Mouse (Mus musculus) lung, embryonic 14.5 days (tissue): ENCODE measurements around the gene Plpp1. TPM values are rescaled to one million over a fixed set of nuclear protein-coding genes. Genes with fewer than 3 reads are reported as not detected.

Experiments used
- ATAC-seq: fragments of 200-750 bp; cut with Nextera tagmentation; 2 replicates; pipeline ENCODE4 v1.8.0; 2017; ENCODE audit warnings: mild to moderate bottlenecking, moderate TSS enrichment, moderate library complexity; ENCODE audit not compliant: insufficient read depth
- DNase-seq: peaks from one replicate; pipeline ENCODE4 v3.0.0-alpha.2; 2015
- H3K27ac ChIP-seq: fragments of 300-500 bp; sonication (generic); 2 replicates; pipeline ENCODE4 v1.5.1; 2014; ENCODE audit warnings: low read depth, mild to moderate bottlenecking, moderate library complexity
- H3K27me3 ChIP-seq: fragments of 300-500 bp; sonication (generic); 2 replicates; pipeline ENCODE4 v1.6.1; 2014; ENCODE audit warnings: low read length, control low read depth; ENCODE audit not compliant: insufficient read depth
- H3K36me3 ChIP-seq: fragments of 300-500 bp; sonication (generic); 2 replicates; pipeline ENCODE4 v1.6.1; 2014; ENCODE audit warnings: control low read depth; ENCODE audit not compliant: insufficient read depth
- H3K4me1 ChIP-seq: fragments of 300-500 bp; sonication (generic); 2 replicates; pipeline ENCODE4 v1.6.1; 2014; ENCODE audit warnings: antibody characterized with exemption, control low read depth; ENCODE audit not compliant: insufficient read depth
- H3K4me2 ChIP-seq: fragments of 300-500 bp; sonication (generic); 2 replicates; pipeline ENCODE4 v1.6.1; 2014; ENCODE audit warnings: mild to moderate bottlenecking
- H3K4me3 ChIP-seq: fragments of 300-500 bp; sonication (generic); 2 replicates; pipeline ENCODE4 v1.5.1; 2014; ENCODE audit warnings: low read depth, low read length
- H3K9ac ChIP-seq: fragments of 300-500 bp; sonication (generic); 2 replicates; pipeline ENCODE4 v1.6.1; 2014
- H3K9me3 ChIP-seq: fragments of 300-500 bp; sonication (generic); 2 replicates; pipeline ENCODE4 v1.6.1; 2016; ENCODE audit warnings: low read depth, low read length, control low read depth
- CTCF ChIP-seq: IDR thresholded peaks from 2 replicates; pipeline ENCODE4 v1.5.1; 2016; ENCODE audit warnings: antibody characterized with exemption, low read depth
- WGBS: fragments of 180-500 bp; shearing (Covaris S2); extraction: QIAGEN DNeasy Blood & Tissue Kit; methylation state at CpG from one replicate; pipeline ENCODE4 v1.1.7; 2014; 5-methylcytosine and 5-hydroxymethylcytosine counted together
- polyA plus RNA-seq: library from polyadenylated mRNA; unstranded; fragments of >200 nt; fragmentation: Nextera tagmentation; extraction: Ambion mirVana; gene quantifications from 2 replicates; pipeline ENCODE4 v1.2.1, GENCODE M21; 2014

The Plpp1 gene
- polyA plus RNA-seq, 1 experiment from 2014 or later: 52.7 TPM

DNA sequence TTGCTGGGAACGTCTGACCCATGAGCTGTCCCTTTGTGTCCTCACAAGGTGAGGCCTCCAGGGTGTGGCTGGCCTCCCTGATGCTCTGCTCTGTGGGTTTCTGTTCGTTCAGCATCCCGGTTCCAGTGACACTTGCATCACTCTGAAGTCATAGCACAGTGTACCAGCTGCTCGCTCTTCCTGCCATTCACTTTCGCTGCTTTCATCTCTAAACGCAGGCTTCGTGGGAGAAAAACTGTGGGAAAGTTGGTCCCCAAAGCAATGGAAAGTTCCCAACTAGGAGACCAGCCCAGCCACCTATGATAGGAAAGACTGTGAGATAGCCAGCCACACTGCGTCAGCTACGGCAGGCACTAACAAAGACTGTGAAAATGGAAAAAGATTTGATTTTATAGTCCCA is 43.2 kb upstream of the Plpp1 start:
- no peak overlapping the region for H3K27ac ChIP-seq

DNA sequence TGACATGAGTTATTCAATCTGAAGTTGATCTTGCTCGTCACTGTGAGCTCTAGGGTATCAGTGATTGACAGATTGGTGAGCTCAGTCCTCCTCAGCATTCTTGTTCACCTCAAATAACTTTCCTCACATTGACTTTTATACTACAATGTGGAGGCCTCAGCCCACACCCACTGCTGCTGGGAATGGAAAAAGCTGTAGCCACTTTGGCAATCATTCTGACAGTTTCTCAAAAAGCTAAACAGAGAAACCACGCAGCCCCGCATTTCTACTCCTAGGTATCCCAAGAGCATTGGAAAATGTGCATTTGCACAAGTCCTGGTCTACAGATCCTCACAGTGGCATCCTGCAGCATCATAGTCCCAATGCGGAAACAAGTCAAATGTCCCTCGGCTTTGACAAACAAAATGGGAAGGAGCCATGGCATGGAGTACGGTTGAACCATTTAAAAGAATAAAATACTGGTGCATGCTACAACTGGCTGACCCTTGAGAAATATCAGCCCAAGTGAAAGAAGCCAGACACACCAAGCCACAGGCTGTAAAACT is 42.0 kb upstream of the Plpp1 start:
- no peak overlapping the region for H3K9ac ChIP-seq
- no peaks in the 10 kb centered on the region for H3K9me3 ChIP-seq
- H3K4me2 ChIP-seq: no peak overlapping the region
- TF ChIP-seq CTCF: no peak
- peaks cover 10% of the 10 kb centered on the region; the same call in 1 of the 2 replicates for H3K4me1 ChIP-seq
- no peaks in the 10 kb centered on the region for H3K36me3 ChIP-seq
- no peak overlapping the region for H3K27ac ChIP-seq
- no peak for DNase-seq
- no peaks in the 10 kb centered on the region for H3K27me3 ChIP-seq
- WGBS: 85% methylated on average over 6 of the region's 6 CpGs
- no peak for ATAC-seq
- H3K4me3 ChIP-seq: no peak overlapping the region

More for the DNA sequence above, 43.2 kb upstream of the Plpp1 start:
- no peak for TF ChIP-seq CTCF
- no peaks in the 10 kb centered on the region for H3K27me3 ChIP-seq
- no peaks in the 10 kb centered on the region for H3K9me3 ChIP-seq
- DNase-seq (no peak), ATAC-seq (no peak)
- H3K4me3 ChIP-seq: no peak overlapping the region
- peaks cover 14% of the 10 kb centered on the region; the same call in 1 of the 2 replicates for H3K4me1 ChIP-seq
- no peak overlapping the region for H3K4me2 ChIP-seq
- no peak overlapping the region for H3K9ac ChIP-seq
- WGBS: 77% methylated on average over 9 of the region's 9 CpGs
- H3K36me3 ChIP-seq: no peaks in the 10 kb centered on the region

DNA sequence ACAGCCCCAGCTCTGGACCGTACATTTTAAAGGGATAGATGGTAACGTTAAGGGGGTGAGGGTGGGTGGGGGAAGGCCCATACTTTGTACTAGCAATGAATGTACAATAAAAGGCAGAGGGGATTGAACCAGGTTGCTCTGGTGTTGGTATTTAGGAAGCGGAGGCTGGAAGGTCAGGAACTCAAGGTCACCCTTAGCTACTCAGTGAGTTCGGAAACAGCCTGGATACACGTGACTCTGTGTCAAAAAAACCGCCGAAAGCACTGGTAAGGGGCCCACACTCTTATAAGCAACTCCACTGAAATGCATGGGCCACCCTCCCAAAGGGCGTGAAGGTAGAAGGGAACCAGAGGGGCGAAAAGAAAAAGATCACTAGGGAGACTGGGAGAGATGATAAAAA is 41.2 kb upstream of the Plpp1 start:
- no peak overlapping the region for H3K27ac ChIP-seq
- DNase-seq (no peak), ATAC-seq (no peak)
- no peaks in the 10 kb centered on the region for H3K36me3 ChIP-seq
- no peak overlapping the region for H3K4me3 ChIP-seq
- H3K9me3 ChIP-seq: no peaks in the 10 kb centered on the region
- no peak overlapping the region for H3K4me2 ChIP-seq
- peaks cover 14% of the 10 kb centered on the region for H3K4me1 ChIP-seq
- no peak overlapping the region for H3K9ac ChIP-seq
- no peaks in the 10 kb centered on the region for H3K27me3 ChIP-seq
- WGBS: 83% methylated on average over 9 of the region's 9 CpGs
- TF ChIP-seq CTCF: no peak

DNA sequence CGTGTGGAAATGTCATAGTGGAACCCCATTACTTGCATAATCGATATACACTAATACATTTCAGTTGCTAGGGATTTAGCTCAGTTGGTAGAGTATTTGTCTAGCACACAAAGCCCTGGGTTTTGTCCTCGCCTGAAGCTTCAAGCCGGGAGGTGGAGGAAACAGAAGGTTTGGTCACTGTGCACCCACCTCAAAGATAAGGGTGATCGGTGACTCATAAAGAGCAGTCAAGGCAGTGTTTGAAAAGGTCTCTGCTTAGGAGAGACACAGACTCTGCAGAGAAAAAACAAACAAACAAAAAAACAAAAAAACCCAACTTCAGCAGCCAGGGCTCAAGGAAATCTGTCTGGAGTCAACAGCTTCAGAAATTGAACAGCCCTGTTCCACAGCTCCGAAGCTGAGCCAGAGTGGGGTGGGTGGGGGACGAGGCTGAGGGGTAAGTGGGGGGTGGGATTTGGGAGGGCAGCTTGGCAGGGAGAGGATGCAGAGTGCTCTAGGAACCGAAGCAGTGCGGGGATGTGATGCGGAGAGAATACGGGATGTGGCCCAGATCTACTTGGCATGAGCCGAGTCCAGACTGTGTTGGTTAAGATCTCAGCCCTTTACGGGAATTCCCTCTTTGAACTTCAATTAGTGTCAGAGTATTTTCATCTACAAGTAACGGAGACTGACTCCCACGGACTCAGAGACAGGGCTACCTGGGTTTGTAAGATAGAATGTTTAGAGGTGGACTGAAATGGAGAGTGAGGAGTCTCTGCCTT is 40.6 kb upstream of the Plpp1 start:
- Histone ChIP-seq H3K4me1 (peaks cover 16% of the 10 kb centered on the region), H3K9me3 (no peaks in the 10 kb centered on the region), H3K9ac (no peak overlapping the region), H3K4me2 (no peak overlapping the region), H3K27me3 (no peaks in the 10 kb centered on the region), H3K27ac (no peak overlapping the region), H3K36me3 (no peaks in the 10 kb centered on the region), H3K4me3 (no peak overlapping the region)
- DNase-seq (no peak), ATAC-seq (no peak)
- no peak for TF ChIP-seq CTCF
- 63% methylated on average over 15 of the region's 15 CpGs for WGBS

DNA sequence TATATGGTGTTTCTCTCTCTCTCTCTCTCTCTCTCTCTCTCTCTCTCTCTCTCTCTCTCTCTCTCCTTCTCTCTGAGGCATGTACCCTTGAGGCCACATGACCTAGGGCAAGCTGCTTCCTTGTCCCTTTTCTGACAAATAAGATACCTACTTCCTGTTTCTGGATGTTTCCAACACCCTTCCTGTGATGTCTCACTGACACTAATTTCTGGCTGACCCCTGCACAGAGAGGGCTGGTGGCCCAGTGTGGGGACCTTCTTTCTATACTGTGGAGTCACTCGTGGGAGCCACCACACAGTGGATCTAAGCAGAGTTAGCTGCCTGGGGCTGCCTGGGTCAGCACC is 40.1 kb upstream of the Plpp1 start:
- no peak for TF ChIP-seq CTCF
- WGBS: 28% methylated on average over 1 of the region's 1 CpGs
- H3K9ac ChIP-seq: no peak overlapping the region
- H3K27ac ChIP-seq: no peak overlapping the region
- ATAC-seq: no peak
- no peak overlapping the region for H3K4me3 ChIP-seq
- DNase-seq: no peak
- H3K27me3 ChIP-seq: no peaks in the 10 kb centered on the region
- H3K9me3 ChIP-seq: no peaks in the 10 kb centered on the region
- H3K36me3 ChIP-seq: no peaks in the 10 kb centered on the region
- H3K4me2 ChIP-seq: no peak overlapping the region
- peaks cover 16% of the 10 kb centered on the region for H3K4me1 ChIP-seq

DNA sequence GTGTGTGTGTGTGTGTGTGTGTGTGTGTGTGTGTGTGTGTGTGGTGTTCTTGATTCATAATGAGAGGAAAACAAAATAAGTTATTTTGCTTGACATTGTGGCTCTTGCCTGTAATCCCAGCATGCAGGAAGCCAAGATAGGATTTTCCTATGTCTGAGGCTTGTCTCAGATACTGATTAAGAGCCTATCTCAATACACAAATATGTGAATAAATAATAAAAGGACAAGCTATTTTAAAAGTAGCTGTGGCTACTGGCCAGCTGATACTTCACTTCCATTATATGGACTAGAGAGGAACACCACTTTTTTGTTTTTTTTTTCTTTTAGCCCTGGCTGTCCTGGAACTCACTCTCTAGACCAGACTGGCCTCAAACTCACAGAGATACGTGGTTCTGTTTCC is 38.8 kb upstream of the Plpp1 start:
- no peak for DNase-seq
- Histone ChIP-seq H3K36me3 (no peaks in the 10 kb centered on the region), H3K27ac (no peak overlapping the region), H3K9ac (no peak overlapping the region), H3K4me2 (no peak overlapping the region), H3K4me1 (peaks cover 9% of the 10 kb centered on the region), H3K27me3 (no peaks in the 10 kb centered on the region), H3K4me3 (no peak overlapping the region), H3K9me3 (no peaks in the 10 kb centered on the region; the same call in 1 of the 2 replicates)
- ATAC-seq: no peak
- WGBS: 55% methylated on average over 1 of the region's 1 CpGs
- TF ChIP-seq CTCF: no peak

DNA sequence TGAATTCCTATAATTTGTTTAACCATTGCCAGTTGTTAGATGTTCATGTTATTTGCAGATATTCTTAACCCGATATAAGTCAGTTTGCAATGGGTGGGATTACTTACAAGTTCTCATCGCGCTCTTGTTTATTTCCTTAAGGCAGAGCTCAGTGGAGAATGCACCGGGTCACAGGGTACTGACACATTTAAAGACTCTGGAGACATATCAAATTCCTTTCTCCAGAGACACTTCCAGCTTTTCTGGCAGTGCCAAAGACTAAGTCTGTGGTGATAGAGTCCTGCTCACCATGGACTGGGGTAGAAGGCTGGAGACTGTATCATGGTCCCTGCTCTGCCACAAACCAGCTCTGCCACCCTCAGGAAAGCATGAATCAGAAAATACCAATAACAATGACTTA is 38.0 kb upstream of the Plpp1 start:
- 39% methylated on average over 4 of the region's 4 CpGs for WGBS
- Histone ChIP-seq H3K9me3 (peaks cover 7% of the 10 kb centered on the region), H3K4me2 (no peak overlapping the region), H3K4me1 (peaks cover 9% of the 10 kb centered on the region), H3K27me3 (no peaks in the 10 kb centered on the region), H3K9ac (no peak overlapping the region), H3K4me3 (no peak overlapping the region), H3K27ac (no peak overlapping the region), H3K36me3 (no peaks in the 10 kb centered on the region)
- TF ChIP-seq CTCF: no peak
- peak; percentile 53 for DNase-seq
- ATAC-seq: no peak
